Mouse (Mus musculus): ENCODE results near the gene Zfand3.
A peak's percentile ranks its signal among the peaks of the same experiment; 100 is the strongest.

Gene Zfand3

GRCm38 (mm10) chr17:30148320-30148719, 143.8 kb downstream of the Zfand3 start:
- DNase-seq (ENCODE audit: low spot score in 2 of 2): no peak

- DNase-seq (ENCODE audit: low spot score in 2 of 2): no peak
Measured at GRCm38 (mm10) chr17:30149911-30150310, 145.4 kb downstream of the Zfand3 start.

DNA sequence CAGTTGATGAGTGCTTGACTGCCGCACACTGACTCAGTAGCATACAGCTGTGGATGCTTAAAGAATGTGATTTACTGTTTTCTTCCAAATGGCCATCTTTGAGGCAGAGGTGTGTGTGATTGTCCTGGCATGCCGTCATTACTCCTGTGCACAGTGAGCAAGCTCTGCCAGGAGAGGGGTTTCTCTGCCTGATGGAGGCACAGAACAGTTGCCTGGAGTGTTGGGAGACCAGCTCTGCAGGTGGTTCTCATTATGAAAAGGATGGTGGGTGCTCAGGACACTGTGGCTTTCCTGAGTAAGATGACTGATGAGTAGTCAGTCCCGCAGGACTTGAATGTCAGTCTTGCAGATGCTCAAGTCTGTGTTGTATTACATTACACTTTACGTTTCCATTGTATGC, 149.6 kb downstream of the Zfand3 start:
- DNase-seq (ENCODE audit: low spot score in 2 of 2): no peak

DNA sequence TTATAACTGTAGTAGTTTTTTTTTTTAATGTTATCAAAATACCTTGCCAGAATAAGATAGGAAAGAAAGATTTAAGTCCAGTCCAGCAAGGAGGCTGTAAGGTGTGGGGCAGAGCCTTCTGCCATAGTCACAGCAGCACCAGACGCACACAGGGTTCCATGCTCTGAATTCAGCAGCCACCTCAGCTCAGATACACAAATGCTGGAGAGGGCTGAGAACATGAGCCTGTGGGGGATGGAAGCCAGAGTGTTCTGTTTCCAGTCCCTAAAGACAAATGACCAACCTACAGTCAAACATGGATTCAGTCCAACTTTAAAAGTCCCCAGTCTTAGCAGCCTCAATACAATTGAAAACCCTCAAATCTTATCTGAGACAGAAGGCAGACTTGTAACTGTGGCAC, 150.3 kb downstream of the Zfand3 start:
- DNase-seq (ENCODE audit: low spot score in 2 of 2): no peak

DNA sequence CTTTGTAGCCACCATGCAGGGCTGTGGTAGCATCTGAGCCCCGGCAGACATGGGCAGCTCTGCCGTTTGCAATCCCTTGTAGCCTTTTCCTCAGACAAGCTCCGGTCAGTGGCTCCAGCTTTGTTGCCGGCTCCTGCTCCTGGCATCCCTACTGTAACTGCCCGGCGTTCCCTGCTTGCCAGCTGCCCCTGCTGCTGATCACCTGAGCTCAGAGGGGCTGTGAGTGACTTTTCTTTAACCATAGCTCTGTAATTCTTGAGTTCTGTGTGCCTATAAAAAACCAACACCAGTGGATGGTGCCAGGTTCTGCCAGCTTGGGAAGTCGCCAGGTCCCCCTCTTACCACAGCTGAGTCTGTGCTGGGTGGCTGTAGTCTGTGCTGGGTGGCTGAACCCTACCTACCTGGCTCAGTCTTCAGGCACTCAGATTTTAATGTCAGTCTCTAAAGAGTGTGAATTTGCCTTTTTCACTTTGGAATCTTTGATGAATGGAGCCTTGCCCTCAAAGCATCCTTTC, 150.9 kb downstream of the Zfand3 start:
- DNase-seq (ENCODE audit: low spot score in 2 of 2): no peak

GRCm38 (mm10) chr17:30158419-30159108, 154.0 kb downstream of the Zfand3 start:
- DNase-seq (ENCODE audit: low spot score in 2 of 2): no peak

DNA sequence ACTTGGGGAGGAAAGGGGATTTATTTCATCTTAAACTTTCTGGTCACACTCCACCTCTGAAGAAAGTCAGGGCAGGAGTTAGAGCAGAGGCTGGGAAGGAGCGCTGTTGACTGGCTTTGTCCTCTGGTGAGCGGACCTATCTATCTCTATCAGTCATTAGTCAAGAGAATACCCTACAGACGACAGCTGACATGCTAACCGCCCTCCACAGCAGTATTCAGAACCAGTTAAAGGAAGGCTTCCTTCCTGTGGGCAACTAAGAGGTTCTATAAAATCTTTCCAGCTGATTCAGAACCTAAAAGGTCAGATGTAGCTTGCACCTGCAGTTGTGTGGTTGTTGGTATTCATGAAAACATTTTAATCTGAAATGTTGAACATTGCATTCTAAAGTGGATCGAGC, 154.8 kb downstream of the Zfand3 start:
- no peak for DNase-seq (ENCODE audit: low spot score in 2 of 2)

GRCm38 (mm10) chr17:30160823-30161432, 156.4 kb downstream of the Zfand3 start:
- no peak for DNase-seq (ENCODE audit: low spot score in 2 of 2)

DNA sequence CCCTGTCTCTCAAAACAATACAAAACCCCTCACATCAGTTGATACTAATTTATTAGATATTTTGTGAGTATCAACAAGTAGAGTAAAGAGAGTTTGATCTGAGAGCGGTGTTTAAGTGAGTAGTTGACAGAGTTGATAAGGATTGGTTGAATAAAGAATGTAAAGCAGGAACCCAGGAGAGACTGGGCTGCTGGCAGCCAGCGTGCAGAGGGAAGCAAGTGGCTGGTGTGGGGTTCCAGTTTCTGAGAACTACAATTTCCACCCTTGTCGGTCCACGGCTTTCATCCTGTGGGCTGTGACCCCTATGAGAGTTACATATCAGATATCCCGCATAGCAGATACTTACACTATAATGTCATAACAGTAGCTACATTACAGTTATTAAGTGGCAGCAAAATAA, 158.4 kb downstream of the Zfand3 start:
- no peak for DNase-seq (ENCODE audit: low spot score in 2 of 2)

DNA sequence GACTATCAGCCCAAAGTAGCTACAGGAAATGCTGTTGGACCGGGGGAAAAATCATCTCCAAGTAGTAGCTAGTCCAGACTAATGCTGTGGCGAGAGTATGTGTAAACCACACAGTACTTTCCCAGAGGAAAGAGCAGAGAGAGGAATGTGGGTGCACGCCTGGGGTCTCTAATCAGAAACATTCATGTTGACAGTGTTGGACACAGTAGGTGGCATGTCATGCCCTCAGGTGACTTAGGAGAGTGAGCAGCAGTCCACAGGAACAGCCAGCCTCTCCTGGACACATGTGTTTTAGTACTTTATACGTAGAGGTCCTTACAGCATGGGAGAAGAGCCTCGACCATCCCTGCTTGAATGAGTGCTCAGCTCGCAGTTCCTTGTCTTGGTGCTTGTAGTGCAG, 159.3 kb downstream of the Zfand3 start:
- no peak for DNase-seq (ENCODE audit: low spot score in 2 of 2)

DNA sequence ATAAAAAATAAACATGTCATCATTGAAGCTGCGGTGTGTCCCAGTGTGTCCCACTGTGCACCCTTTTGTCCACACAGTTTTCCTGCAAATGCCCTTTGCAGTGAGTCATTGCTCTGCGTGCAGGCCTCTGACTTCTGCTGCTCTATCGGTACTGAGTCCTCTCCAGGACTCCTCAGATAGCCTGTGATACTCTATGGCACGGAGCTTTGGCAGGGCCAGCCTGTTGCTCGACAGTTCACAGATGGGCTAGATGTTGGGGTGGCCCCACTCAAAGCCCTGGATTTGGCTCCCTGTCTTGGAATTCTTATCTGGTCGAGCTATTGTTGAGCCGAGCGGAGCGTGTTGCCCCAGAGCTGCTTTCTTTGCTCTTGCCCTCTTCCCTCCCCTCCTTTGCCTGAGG, 160.3 kb downstream of the Zfand3 start:
- no peak for DNase-seq (ENCODE audit: low spot score in 2 of 2)

- DNase-seq (ENCODE audit: low spot score in 2 of 2): no peak
Measured at GRCm38 (mm10) chr17:30177435-30177834, 172.9 kb downstream of the Zfand3 start.

GRCm38 (mm10) chr17:30178402-30178801, 173.9 kb downstream of the Zfand3 start:
- DNase-seq (ENCODE audit: low spot score in 2 of 2): no peak

DNA sequence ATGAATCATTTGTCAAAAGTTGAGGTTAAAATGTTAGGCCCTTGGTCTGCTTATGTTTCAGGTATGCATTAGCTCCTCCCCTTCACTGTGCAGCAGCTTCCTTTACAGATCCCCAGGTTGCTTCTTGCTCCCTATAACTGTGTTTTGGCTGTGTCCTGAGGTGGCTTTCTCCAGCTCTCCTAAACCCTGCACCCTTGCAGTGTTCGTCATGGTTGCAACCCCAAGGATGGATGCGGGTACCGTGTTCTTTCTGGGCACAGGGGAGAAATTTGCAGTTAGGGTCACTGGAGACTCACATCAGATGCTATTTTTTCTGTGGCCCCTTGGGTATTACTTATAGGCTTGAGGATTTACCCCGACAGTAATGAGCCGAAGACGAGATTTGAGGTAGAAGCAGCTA, 175.7 kb downstream of the Zfand3 start:
- no peak for DNase-seq (ENCODE audit: low spot score in 2 of 2)

DNA sequence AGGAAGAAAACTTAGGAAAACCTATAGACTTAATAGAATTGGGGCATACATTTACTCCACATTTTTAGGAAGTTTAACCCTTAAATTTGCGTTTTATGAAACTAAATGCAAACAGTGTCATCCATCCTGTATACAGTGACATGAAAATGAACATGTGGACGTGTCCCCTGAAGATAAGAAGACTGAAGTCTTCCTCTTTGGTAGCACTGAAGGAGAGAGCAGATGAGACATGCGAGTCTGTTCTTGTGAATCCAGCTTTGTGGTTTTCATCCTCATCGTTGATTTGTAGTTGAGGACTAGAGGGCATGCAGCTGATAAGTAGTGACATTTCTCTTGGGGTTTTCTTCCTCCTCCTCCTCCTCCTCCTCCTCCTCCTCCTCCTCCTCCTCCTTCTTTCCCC, 177.0 kb downstream of the Zfand3 start:
- DNase-seq (ENCODE audit: low spot score in 2 of 2): no peak

GRCm38 (mm10) chr17:30182063-30182462, 177.5 kb downstream of the Zfand3 start:
- DNase-seq (ENCODE audit: low spot score in 2 of 2): no peak

- no peak for DNase-seq (ENCODE audit: low spot score in 2 of 2)
Measured at GRCm38 (mm10) chr17:30183561-30183960, 179.0 kb downstream of the Zfand3 start.

DNA sequence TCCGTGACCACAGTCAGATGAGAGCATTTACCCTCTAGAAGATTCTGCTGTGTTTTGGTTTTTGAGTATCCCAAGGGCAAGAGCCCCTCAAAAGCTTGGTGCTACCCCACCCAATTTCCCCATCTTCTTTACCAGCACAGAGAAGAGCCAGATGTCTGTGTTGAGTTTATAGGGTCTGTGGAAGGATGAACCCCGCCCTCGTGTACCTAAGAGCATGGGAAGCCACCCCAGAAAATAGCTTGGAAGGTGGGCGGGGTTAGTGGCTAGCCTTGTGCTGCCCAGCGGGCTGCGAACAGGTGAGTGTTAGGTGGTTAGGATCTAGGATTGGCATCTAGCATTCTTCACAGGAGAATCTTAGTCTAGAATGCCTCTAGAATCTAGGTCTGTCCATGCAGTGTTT, 182.6 kb downstream of the Zfand3 start:
- DNase-seq (ENCODE audit: low spot score in 2 of 2): no peak

DNA sequence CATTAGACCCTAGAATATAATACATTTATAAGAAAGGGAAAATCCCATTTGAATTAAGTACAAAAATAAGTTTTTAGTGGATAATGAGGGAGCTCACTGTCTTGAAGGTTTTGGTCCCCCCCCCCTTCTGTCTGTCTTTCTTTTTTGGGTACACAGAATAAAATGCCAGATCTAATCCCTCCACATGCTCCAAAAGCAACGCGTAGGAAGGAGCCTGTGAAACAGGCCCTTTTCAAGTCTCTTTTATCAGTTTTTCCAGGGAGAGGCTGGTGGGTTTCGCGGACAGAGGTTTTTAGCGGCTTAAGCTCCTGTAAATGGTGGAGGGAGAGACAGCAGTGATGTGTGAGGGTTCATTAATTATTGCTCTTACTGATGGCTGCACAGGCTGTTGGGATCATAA, 183.0 kb downstream of the Zfand3 start:
- DNase-seq (ENCODE audit: low spot score in 2 of 2): no peak

GRCm38 (mm10) chr17:30188031-30188981, 183.8 kb downstream of the Zfand3 start:
- DNase-seq (ENCODE audit: low spot score in 2 of 2): peak in 1 of 2 experiments; percentile 24

GRCm38 (mm10) chr17:30191097-30191640, 186.6 kb downstream of the Zfand3 start:
- peak; percentile 5 to 9 for DNase-seq (ENCODE audit: low spot score in 2 of 2)

GRCm38 (mm10) chr17:30192416-30193005, 188.0 kb downstream of the Zfand3 start:
- peak in 1 of 2 experiments; percentile 6 for DNase-seq (ENCODE audit: low spot score in 2 of 2)

All from frontal cortex, postnatal 10 days (tissue).